Mouse (Mus musculus): ENCODE data around the gene Mcf2l.
A peak's percentile ranks its signal among the peaks of the same experiment; 100 is the strongest.

The Mcf2l gene

DNA sequence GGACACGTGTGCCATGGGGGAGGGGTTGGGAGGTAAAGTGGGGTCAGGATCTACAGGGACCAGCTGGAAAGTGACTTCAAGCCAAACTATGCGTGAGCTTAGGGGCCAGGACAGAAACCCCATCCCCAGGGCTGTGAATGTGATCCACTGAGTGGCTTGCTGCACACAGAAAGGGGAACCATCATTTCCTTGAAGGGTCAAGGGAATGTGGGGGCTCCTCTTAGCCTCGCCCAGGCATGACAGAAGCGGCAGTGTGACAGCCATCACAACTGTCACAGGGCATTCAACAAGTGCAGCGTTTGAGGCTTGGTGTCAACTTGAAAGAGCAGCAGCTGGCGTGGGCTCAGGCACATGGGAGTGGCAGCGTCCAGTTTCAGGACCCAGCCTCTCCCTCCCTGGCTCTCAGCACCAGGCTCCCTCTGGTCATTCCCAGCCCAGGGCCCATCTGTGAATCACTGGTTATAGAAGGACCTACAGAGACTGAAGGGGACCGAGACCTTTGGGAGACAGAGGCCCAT lies 81.8 kb downstream of the Mcf2l start:
- no peak for DNase-seq

DNA sequence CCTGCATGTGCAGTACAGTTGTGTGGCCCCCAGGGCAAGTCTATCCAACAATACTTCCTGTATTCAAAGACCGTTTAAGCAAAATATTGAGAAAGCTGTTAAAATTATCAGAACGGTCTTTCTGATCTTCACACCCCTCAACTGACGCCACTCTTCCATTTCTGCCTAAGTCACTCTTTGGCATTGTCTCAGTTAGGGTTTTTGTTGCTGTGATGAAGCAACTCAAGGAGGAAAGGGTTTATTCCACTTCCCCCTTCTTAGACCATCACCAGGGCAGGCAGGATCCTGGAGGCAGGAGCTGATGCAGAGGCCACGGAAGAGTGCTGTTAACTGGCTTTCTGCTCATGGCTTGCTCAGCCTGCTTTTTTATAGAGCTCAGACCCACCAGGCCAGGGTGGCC lies 82.3 kb downstream of the Mcf2l start:
- DNase-seq = no peak

DNA sequence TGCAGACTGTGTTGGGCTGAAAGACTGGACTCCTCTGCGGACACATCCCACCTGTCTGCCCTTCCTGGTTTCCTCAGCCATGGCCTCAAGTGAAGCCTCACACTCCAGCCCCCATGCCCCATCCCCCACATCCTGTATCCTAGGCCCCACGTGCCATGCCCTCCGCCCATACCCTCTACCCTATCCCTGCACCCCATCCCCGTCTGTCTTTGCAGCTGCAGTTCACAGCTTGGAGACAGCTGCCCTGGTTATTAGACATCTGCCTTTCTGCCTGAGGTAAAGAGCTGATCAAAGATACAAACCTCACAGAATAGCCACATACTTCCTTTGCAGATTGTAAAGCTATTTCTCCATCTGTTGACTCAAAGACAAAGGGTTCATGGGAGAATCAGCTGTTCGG lies 83.3 kb downstream of the Mcf2l start:
- no peak for DNase-seq

DNA sequence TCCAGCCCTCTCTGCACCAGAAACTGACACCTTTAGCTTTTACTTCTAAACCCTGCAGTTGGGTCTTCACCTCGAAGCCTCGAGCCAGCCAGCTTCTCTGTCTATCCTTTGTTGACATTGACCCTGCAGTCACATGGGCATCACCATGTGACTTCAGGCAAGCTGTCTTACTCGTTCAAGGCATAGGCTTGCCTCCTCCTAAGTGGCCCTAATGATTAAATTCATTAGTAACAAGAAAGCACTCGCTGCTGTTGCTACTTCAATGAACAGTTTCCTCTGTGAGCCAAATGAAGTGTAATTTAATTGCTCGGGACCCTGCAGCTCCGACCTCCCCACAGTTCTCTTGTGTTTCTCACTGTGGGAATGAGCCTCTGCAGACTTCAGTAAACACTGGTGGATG lies 83.8 kb downstream of the Mcf2l start:
- no peak for DNase-seq

DNA sequence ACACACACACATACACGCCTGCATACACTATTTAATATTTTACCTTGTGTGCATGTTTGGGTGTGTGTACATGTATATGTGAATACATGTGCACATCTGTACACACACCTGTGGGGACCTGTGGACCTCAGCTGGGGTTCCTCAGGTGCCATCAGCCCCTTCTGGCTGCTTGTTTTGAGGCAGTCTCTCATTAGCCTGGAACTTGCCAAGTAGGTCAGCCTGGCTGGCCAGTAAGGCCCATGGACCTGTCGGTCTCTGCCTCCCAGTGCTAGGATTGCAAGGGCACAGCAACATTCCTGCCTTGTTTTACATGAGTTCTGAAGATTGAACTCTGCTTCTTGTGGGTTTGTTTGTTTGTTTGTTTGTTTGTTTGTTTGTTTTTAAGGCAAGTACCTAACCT lies 87.0 kb downstream of the Mcf2l start:
- DNase-seq = no peak

DNA sequence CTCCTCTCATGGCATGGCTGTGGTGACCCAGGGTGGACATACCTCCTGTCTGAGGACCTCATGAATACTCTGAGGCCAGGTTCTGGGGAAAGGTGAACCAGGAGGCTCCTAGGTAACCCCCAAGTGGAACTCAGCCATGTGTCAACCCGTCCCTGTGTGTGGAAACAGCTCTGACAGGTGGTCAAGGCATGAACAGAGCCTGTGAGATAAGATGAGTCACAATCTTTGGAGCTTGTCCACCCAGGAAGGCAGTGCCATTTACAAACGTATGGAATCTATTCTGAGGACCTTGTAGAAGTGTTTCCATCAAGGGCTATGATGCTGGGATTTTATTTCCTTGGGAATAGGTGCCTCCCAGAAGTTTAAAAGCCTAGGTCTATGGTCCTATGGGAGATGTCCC lies 87.6 kb downstream of the Mcf2l start:
- DNase-seq = no peak

DNA sequence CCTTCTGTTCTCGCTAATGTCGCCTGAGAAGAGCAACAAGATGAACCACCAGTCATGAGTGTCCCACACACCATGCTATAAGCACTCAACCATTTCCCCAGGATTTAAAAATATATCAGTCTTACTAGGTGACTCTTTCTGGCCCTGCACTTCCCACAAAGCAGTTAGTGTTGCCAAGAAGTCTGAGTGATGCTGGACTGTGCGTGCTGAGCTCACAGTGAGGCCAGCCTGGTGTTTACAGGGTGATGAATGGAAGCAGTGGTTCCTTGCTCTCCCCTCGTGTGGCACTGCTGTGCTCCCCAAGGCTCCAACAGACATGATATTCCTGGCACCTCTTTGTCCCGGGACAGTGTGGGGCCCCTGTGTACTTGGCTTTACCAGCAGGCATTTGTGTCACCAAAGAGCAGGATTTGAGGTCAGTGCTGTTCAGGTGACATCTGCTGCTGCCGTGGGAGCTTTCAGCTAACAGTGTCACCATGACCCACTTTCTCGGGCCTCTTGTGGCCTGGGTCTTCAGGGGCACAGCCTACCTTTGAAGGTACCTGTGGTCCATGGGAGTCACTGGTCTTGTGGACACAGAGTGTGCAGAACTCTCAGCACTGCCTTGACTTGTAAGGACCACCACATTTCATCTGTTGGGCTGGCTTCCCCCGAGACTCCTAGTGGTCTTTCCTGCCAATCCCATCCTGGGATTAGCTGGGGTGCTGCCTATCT lies 88.4 kb downstream of the Mcf2l start:
- no peak for DNase-seq

DNA sequence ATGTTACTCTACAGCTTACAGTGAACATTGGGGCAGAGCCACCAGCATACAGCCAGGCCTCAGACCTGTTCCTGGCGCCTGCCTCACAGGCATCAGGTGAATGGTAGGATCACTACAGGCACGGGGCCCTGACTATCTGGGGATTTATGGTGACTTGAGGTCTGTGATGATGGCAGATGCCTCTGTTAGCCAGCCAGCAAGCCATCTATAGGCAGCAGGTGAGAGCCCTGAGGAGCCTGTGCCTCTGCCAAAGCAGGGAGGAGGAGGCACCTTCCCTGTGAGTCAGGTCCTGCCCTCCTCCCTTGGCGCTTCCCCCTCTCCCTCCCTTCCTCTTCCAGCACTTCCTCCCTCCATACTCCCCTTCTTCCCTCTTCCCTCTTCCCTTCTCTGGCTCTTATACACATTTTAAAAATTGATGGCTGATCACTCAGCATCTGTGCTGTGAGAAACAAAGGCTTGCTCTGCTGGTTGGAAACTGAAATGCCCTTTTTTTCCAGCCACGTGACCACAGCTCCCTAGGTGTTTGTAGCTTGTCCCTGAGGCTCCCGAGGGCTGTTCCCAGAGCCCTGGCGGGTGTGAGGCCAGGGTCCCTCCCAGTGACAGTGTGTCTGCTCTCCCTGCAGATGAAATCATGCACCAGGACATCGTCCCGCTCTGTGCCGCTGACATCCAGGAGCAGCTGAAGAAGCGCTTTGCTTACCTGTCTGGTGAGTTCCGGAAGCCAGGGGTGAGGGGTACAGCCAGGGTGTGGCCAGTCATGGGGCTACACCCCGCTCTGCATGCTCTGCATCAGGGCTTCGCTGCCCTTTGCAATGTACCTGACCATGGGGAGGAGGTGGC lies 89.2 kb downstream of the Mcf2l start:
- peak; percentile 78 for DNase-seq

DNA sequence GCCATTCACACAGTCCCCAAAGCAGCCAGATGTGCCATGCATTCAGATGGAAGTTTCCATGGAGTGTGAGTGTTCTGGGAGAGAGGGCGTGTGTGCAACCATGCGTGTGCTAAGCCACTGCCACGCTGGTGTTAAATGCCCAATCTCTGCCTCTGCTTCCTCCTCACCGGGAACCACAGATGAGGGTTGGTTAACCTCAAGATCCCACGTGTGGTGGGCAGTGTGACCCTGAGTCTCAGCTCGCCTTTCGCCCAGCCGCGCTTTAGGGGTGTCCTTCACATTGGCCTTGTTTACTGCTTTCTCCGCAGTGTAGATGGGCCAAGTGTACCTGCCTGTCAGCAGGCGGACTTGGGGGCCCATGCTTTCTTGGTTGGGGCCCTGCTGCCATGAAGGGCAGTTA lies 102.7 kb downstream of the Mcf2l start:
- DNase-seq = no peak

DNA sequence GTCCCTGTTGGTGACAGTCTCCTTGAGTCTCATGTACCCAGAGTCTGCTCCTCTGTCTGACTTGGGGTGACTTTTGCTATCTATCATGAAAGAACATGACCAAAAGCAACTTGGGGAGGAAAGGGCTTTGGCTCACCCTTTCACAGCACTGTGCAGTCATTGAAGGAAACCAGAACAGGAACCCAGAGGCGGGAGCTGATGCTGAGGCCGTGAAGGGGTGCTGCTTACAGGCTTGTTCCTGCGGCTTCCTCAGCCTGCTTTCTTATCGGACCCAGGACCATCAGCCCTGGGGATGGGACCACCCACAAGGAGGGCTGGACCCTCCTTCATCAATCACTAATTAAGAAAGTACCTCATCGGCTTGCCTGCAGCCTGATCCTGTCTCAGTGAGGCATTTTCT lies 103.1 kb downstream of the Mcf2l start:
- DNase-seq = no peak

DNA sequence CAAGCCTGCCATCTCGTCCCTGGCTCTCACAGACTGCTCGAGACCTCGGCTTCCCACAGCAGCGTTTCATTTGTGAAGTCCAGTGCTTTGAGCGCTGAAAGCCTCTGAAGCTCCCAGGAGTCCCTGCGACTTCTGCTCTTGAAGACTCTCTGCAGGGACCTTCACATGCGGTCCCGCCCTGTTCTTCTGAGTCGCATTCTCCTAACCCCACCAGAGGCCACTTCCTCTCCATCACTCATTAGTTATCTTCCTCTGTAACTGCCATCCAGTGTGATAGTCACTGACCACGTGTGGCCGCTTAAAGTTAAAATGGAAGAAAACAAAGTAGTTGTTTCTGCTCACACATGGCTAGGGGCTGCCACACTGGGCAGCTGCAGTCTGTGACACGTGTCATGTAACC lies 103.7 kb downstream of the Mcf2l start:
- DNase-seq = no peak

DNA sequence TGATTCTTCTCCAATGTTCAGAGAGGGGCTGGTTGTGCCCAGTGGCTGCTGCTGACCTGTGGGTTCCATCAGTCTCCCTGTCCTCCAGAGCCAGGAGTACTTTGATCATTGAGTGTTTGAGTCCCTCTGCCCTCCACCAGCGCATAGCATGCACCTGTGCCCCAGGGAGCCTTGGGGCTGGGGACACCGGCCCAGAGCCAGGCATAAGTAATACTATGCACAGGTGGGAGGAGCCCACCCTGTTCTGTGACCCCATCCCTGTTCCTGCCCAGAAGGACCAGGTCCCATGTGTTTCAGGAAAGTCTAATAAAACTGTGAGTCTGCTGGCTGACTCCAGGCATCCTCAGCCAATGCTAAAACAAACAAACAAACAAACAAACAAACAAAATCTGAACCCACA lies 104.7 kb downstream of the Mcf2l start:
- no peak for DNase-seq

DNA sequence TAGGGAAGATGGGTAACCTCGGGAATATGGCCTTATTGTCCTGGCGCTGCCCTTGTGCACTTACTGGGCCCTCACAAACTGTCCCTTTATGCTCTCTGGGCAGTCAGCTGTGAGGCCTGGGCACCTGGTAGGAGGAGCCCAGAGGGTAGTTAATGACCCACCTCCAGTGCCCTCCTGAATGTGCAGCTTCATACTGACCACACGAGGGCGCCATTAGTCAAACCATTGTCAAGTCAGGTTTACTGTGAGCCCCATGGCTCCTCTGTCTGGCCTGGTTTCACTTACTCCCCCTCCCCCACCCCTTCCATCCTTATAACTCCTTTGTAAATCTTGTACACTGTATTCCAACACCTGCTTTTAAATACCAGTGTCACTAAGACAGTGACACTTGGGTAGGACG lies 105.1 kb downstream of the Mcf2l start:
- peak; percentile 65 for DNase-seq

DNA sequence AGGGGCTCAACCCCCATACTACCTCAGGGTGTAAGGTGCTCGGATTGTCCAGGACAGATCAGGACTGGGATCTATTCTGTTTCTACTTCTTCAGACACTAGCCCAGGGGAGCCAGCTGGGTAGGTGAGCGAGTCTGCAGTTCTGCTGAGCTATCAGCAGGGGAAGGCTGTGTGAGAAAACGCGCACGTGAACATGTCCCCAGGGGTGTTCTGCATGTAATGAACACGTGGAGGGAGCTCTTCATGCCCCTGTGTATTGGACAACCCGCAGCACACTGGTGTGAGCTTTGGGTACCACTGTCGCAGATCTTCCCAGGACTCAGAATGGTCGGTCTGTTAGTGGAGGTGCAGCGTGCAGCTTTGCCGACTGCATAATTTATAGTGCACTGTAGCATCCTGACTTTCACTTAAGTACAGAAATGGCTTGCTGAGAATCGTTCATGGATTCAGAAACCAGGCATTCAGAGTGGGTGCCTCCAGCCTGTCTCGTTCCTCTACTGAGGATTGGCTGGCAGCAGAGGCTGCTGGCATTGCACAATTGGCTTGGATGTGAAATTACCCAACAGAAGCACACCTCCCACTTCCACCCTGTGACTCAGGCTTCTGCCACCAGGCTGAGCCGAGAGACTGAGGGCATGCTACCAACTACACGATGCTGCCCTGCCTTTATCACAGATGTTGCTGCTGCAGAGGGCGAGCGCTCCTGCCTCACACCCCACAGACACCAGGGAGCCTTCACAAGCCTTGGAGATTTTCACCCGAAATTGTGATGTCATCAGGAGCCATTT lies 110.3 kb downstream of the Mcf2l start:
- peak; percentile 81 for DNase-seq

DNA sequence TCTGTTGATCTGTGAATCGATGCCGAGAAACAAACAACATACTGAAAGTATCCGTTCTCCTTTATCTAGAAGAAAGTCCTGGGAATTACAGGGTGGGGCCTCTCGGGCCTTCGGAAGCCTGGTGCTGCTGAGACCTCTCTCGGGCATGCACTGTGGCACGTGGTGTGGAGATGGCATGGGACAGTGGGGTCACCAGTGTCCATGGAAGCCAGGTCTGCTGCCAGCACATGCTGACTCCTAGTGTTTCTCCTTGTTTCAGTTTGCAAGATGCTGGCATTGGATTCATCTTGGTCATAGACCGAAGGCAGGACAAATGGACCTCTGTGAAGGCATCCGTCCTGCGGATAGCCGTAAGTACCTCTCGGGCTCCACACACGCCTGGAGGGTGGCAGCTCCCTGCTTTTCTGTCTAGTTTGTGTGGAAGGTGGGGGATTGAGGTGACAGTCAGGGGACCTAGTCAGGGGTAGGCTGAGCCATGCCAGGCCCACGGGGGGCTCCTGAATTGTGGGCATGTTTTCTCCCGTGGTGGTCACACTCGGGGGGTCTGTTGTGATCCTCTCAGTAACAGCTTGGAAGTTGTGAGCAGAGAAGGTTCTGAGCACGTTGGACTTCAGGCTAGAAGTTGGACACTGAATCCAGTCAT lies 111.1 kb downstream of the Mcf2l start:
- DNase-seq = peak; percentile 49

DNA sequence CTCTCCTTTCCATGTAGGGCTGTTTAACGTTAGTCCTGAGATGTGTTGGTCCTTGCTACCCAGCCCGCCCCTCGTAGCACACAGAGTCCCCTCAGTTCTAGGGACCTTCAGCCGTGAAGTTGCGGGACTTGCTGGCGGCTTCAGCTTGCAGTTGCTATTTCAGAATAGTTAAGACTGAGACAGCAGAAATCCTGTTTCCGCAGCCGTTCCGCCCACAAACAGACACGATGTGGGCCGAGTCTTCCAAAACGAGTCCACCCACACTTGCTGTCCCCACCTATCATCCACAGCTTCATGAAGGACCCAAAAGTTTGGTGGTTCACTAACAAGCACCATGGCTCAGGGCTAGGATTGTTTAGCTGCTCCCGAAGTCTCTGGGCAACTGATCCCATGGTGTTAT lies 111.7 kb downstream of the Mcf2l start:
- peak; percentile 26 for DNase-seq

DNA sequence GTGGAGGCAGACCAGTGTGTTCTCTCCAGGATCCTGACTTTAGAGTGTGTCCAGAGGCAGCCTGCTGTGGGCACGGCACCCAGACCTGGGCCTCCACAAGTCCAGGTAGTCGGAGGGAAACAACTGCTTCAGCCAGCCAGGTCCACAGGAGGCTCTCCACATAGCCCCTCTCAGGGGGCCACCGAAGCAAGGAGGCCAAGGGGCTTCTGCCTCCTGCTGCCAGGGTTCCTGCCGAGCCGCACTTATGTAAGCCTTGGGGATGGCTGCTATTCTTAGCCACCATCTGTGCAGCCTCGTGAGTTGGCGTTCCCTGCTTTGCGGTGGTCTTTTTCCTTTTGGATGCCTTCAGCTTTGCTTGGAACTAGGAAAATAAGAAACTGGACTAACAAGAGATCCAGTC lies 114.0 kb downstream of the Mcf2l start:
- DNase-seq = peak; percentile 61

DNA sequence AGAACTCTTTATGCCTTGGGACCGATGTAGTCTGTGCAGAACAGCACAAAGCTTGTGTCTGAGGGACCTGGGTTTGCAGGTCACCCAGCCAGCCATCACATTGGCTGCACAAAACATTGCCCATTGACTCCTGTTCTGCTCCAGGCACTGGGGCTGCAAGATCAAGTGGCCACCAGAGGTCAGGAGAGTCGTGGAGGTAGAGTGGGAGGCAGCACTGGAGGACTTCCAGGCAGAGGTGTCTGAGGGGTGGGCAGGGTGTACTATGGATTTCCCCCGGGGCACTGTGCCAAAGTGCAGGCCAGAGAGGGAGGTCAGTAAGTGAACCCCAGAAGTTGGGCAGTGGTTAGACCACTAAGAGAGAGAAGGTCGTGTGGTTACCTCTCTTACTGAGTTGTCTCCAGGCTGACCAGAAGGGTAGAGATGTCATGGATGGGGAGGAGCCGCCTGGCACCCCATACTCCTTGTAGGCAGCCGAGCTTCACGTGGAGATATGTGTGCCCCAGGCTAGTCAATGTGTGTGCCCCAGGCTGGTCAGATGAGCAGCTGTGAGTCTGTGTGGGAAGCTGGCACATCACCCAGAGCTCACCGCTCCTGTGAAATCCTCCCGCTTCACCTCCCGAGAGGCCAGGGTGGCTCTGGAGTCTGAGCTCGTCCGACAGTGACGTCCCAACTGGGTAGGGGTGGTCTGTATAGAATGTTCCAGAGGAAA lies 115.3 kb downstream of the Mcf2l start:
- peak; percentile 56 for DNase-seq

DNA sequence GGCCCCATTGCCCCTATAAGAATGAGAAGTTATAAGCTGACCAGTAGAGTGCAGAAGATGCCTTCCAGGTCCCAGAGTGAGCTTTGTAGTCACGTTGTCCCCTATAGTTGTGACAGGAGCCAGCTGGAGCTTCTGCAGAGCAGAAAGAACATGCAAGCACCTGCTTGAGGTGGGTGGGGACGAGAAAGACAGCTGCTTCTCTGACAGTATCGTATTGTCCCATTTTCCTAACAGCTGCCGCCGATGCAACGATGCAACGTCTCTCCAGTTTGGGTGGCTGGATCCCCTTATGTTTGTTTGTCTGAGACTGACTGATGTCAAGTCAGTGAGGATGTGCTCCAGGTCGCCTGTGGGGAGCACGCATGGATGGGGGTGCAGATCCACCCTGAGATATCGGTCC lies 117.8 kb downstream of the Mcf2l start:
- no peak for DNase-seq

DNA sequence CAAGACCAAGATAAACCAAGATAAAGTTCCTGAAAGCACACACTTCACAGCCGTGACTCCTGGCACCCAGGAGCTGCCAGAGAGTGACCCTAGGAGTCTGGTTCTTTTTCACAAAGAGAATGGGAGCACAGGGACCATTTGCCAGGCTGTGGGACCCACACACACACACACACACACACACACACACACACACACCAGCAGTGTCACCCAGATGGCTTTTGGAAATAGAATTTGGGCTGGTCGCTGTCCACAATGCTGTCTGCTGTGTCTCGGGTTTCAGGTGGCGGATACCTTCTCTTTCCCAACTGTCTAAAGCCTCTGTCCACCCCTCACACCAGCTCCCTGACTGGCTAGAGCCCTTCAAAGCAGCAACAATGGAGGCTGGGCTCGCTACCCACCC lies 120.9 kb downstream of the Mcf2l start:
- DNase-seq = no peak

DNA sequence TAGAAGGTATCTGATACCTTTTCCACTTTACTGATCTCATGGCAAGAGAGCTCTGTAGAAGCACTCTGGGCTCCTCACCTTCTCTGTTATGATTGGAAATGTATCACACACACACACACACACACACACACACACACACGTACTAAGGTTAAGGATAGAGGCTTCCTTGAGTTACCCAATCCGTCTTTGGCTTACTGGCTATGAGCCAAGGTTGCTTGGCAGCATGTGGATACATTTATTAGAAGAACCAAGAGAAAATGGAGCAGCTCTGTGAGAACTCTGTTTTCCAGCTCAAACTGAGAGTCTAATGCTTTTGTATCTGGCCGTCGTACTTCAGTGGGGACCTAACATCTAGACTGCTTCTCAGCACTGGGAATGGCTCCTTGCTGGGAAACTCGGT lies 121.9 kb downstream of the Mcf2l start:
- DNase-seq = no peak

DNA sequence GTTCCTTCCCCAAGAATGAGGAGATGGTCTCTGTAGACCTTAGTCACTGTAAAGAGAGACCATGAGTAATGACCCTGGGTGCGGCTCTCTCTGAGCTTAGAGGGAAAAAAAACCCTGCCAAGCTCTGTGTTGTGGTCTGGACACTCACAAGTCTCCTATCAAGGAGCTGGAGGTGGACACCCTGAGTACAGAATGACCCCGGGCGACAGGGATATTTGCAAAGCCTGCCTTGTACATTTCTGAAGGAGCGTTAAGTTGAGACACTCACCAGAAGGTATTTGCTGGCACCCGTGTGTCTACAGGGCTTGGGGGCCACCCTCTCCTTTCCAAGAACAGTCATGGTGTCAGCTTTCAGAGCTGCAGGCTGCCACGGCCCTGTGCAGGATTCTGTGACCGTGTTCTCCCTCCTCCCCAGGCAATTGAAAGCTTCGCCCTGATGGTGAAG lies 123.2 kb downstream of the Mcf2l start:
- DNase-seq = no peak

All from cerebellum, adult 11 months (tissue).